Mouse (Mus musculus) testis, adult 2 months (tissue): Measurements from ENCODE around the gene Syt12.

Experiments used
- CTCF ChIP-seq: fragments of 200-500 bp; IDR thresholded peaks from 2 replicates; pipeline ENCODE4 v1.5.1; 2012; ENCODE audit warnings: low read depth, mild to moderate bottlenecking, inconsistent platforms, low read length, moderate library complexity; ENCODE audit not compliant: control insufficient read depth, insufficient read depth, insufficient replicate concordance
- POLR2A ChIP-seq: fragments of 200-500 bp; IDR thresholded peaks from 2 replicates; pipeline ENCODE4 v1.6.1; 2012; ENCODE audit warnings: low read depth, mild to moderate bottlenecking, inconsistent platforms, low read length, moderate library complexity; ENCODE audit not compliant: control insufficient read depth

- TF ChIP-seq CTCF = no peak
- no peak for TF ChIP-seq POLR2A
Measured at GRCm38 (mm10) chr19:4396081-4396997, 80.9 kb downstream of the Syt12 start.
